Mouse (Mus musculus): ENCODE measurements at regions not wholly inside any gene's neighbourhood (a gene's known extent, or its start where the extent isn't known, plus 50 kb on each side); places are given as distances from the start of the nearest gene placed in this dataset.

DNA sequence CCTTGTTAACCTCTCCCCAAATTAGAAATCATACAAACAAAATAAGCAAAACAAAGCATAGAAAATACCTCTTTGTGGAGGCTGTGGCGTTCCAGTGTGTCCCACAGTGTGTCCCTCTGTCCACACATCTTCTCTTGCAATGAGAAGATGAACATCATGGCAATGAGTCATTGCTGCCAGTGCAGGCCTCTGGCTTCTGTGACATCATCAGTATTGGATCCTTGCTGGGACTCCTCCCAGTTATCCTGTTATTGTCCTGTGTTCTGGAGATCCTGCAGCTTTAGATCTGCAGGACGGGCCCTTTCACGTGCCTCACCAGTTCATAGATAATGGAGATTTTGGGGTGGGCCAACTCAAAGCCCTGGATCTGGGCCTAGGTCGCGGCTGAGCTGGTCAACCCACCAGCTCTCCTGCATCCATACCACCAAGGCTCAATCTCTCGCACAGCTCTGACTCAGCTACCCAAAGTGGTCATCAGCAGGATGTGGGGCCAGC, 80.9 kb downstream of the Tmem212 start:
- no peak for DNase-seq

DNA sequence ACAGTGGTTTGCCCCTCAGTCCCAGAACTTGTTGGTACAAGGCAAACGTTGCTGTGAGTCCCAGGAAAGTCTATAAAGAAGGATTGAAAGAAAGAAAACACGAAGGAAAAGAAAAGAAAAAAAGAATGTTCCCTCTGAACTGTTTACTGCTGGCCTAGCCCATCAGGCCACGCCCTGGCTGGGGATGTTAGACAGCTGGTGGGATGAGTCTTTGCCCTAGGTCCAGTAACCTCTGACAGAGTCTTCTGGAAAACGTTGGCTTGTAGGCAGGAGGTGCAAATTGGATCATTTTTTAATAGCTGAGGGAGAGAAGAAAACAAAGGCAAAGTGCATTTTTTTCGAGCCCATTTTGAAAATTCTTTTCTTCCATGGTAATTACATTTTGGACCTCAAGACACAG, 91.9 kb downstream of the Tmem212 start:
- no peak for DNase-seq

DNA sequence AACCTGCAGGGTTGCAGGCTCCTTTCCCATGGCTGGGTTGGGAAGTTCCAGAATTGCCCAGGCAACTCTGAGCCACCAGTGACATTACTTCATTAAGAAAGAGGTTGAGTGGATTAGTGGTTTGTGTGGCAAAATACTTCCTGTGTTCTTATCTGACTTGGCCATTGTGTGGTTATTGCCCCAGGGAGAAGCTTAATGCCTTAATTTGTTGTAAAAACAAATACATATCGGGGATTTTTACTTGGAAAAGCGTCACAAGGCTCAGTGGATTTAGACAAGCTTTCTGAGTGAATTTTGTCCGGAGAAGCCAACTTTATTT, 80.5 kb upstream of the Fndc3b start:
- no peak for DNase-seq

DNA sequence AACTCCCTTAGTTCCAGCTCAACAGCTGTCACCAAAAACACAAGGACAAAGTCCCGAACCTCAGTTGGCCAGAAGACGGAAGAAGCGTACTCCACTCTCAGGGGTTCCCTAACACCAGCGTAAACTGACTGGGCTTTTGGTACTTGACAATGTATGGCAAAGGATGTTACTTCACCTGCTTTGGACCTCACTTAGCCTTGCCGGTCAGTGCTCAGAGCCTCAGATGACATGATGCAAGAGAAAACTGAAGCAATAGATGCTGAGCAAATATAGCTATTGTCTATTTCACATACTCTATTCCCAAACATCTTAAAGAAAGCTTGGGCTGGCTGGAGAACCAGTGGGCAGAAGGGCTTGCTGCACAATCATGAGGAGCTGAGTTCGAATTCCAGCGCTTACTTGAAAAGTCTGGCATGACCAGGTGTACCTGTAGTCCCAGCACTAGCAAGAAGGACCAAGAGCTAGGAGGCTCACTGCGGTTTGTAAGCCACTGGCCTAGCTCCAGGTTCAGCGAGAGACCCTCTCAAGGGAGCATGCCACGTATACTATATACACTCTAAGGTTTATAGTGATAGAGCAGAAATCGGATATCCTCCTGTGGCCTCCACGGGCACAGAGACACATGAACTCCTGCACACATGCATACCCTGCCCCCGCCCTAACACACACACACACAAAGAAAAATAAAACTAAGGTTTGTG, 80.0 kb upstream of the Fndc3b start:
- DNase-seq = no peak

DNA sequence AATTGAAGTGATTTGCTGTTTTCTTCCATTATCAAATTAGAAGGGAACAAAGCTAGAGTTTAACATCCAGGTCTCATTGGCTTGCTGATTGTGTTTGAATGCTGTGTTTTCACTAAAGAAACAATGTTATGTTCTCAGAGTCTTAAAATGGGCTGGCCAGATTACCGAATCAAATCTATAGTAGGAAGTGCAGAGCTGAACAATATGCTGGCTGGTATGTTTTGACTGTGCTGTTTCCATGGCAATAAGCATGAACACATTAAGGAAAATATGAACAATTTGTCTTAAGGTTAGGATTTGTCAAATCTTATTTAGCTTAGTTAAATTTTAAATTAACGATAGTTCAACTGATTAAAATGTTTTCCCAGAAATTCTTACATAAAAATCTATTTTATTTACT, 72.8 kb upstream of the Fndc3b start:
- no peak for DNase-seq

DNA sequence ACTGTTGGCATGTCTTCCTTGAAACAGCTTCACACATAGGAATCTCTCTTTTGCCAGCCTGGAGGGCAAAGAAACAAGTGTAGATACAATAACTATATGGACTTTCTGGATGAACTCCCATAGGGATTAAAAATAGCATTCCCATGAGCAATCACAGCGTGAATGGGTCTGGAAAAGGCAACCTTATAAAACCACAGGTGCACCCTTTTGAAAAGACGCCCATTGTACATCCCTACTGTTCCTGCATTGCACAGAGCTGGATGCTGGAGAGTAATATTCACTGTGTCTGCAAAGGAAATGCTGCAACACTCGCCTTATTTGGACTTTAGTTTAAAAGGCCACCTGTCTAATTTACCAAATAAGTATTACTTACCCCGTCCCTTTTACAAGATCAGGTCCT, 72.4 kb upstream of the Fndc3b start:
- no peak for DNase-seq

DNA sequence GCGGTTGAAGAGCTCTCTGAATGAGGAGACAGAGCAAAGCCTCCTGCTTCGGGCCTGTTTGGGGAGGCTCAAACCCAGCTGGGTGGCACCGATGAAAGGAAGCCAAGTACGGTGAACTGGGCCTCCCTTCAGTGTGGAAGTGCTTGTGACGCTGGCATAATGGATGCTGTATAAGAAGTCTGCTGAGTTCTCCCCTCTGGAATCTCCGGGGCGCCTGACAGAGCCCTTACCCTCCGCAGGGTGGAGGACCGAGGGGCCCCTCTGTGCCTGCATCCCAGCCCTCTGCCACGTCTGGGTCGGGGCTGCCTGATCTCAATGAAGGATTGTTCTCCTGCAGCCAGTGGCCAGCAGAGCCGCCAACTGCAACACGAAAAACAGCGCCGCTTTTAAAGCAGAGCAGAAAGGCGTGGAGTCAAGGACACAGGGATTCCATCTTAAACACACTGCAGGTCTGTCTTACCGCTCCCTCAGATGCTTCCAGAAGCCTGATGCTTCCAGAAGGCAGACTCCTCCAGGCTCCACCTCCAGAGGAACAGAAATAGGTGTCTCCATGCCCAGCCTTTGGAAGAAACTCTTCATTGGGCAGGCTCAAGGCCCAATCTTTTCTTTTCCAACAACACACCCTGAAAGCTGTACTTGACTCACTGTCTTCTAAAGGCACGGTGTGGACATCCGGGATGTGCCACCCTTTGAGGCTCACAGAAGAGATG, 71.1 kb upstream of the Fndc3b start:
- DNase-seq = peak; percentile 19

DNA sequence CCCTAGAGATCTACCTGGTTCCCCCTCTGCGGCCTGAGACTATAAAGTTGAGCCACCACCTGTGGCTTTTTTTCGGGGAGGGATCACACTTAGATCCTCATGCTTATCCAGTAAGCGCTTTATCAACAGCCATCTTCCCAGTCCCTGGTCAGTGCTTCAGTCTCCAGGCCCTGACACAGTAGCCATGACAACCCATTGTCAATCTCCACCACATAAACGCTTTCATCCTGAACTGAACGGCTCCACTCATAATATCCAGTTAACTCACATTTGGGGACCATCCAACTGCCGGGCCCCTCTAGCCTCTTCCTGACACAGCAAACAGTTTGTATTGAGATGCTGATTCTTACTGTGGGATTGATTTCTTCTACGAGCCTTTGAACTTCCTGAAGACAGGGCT, 68.8 kb upstream of the Fndc3b start:
- no peak for DNase-seq

DNA sequence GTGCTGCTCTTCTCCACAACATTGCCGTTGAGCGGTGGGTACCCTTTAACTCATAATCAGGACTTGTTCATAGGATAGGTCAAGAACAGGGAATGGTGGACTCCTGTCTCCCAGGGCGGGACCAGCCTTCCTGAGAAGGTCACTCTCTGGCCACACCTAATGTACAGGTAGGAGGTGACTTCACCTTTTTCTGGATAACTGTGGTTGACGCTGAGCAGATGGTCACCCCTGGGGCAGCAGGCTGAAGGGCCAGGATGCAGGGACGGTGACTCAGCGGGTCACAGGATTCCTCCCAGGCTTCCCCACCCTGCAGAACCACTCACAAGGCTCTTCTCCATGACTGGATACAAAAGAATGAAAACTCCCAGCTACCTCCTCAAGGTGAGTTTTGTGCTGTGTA, 66.6 kb upstream of the Fndc3b start:
- no peak for DNase-seq

DNA sequence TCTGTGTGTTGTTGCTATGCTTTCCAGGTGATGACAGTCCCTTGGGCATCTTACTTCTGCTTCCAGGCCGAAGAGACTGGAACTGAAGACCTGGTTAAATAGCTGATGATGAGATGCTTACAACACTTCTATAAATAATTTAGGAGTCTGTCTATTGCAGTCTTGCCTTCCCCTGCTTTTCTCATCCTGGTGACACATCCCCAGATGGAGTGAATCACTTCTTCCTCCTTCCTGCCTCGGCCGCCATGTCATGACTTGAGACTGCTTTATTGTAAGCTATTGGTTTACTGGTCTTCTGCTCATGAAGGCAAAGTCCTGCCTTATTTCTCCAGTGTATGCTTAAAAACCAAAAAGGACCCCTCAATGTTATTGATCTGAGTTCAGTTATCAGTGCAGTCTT, 62.1 kb upstream of the Fndc3b start:
- DNase-seq = no peak

DNA sequence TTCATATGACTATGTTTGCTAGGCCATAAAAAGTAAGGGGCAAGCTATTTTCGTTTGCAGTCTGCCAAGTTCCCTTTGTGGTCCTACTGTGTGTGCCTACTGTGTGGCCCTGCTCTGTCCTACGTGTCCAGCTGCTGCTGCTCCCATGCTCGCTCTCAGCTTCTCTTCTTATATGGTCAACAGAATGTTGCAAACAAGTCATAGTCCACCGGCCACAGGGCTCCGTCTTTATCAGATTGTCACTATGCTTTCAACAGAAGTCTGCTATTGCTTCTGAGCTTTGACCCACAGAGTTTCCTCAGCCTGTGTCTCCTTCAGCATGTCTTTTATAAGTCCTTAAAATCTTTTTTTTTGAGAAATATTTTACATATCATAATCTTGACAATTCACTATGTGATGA, 58.3 kb upstream of the Fndc3b start:
- no peak for DNase-seq

DNA sequence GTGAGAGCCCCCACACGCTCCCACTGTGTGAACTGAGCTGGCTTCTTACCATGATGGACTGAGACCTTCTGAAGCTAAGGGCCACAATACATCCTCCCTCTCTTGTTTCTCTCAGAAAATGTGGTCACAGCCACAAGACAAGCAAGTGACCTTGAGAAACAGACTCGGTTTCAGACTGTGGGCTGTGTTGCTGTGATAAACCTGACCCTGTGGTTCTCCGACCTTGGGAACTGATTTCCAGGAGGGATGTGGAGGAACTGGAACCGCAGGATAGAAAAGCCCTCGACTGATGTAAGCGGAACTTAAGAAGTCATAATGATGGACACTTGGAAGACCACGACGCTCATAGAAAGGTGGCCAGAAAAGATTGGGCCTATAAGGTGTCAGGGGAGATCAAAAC, 56.1 kb upstream of the Fndc3b start:
- no peak for DNase-seq

DNA sequence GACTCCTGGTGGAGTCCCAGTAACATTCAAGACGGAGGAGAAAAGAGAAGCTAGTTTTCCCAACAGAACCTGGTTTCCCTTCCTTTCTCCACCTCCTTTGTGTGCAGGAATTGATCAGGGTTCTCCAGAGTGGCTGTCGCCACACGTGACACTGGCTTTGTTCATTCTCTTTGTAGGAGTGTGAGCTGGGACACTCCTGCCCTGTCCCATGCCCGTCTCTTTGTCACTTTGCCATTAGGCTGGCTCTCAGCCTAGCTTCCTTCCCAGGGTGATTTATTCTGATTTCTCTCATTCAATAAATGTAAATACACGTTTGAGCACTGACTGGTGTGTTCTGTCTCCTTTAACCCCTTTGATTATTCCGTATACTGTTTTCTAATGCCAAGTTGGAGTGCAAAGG, 55.3 kb upstream of the Fndc3b start:
- no peak for DNase-seq

DNA sequence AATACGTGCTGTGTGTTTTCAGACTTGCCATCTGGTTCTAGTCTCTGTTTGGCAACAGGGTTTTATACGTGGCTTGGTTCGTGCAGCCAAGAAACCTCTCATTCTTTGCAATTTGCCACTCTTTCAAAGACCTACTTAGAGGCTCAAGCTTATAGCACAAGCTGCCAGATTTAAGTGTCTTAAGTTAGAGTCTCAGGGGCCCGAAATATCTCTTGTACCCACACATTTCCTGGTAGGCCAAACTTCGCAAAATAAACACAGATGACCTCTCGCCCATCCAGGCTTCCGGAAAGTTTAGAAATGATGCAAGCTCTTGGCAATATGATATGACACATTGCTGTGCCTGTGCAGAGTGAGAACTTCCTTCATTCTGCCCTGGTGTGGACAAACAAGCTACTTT, 54.8 kb upstream of the Fndc3b start:
- no peak for DNase-seq

DNA sequence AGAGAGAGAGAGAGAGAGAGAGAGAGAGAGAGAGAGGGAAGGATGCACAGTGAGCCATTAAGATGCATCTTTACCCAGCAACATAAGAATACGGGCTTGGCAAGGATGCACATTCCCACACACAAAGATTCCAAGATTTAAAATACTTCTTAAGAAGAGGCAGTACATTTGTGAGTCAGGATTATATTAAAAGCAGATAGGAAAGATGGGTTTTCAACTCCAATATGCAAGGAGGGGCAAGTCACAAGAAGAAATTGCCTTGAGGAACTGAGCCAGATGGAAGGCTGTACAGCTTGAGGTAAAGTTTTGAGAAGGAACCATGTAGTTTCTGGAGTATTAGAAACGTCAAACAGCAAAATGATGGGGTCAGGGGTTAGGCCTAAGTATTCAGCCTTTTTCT, 53.4 kb upstream of the Fndc3b start:
- DNase-seq = no peak

DNA sequence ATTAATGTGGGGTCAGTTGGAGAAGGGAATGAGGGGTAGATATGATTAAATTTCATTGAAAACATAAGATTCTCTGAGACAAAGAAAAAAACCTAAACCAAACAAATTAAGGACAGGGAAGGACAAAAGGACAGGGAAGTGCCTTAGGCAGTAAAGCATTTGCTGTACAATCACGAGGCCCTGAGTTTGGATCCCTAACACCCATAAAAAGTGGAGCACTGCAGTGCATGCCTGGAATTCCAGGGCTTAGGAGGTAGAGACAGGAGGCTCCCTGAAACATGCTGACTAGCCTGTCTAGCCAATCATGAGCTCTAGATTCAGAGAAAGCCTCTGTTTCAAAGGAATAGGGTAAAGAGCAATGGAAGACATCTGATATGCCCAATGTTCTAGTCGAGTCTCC, 49.9 kb upstream of the Fndc3b start:
- no peak for DNase-seq

Data from right cerebral cortex, postnatal 4 days (tissue).